ENCODE assay signal across 9 mouse cellular contexts in genomic region chr15:80707088-80707487, GRCm38 (mm10). TPM values are rescaled to one million over a fixed set of nuclear protein-coding genes. Genes with fewer than 3 reads are reported as not detected.
DNase-seq lines count a peak whose midpoint lies in the region; ATAC-seq and TF ChIP-seq lines count a peak whose summit lies in the region.
"Had no signal": no experiment of that assay in that cellular context is flagged by ENCODE, and none has a peak within 500 bp of the region (broad histone marks: within the 10 kb centered on the region; RNA-seq: fewer than 3 reads in every experiment).

No protein-coding gene starts in this region.

- TF ChIP-seq POLR2A in olfactory bulb, adult 2 months (IDR thresholded peaks at IDR 0.05; ENCODE audit: insufficient read depth, low read depth, low read length): no peak

- 0 out of 2 replicates have a peak overlapping the region, but pooled peaks have one; percentile 9 for H3K9ac ChIP-seq in forebrain, embryonic 14.5 days (ENCODE audit: low read length)
- H3K9ac ChIP-seq in hindbrain, embryonic 16.5 days (ENCODE audit: low read depth, low read length): no peak overlapping the region

- DNase-seq in MN1 (ENCODE audit: low spot score): peak; percentile 97
- peak; percentile 89 for DNase-seq in adrenal gland, adult 2 months
- peak; percentile 88 for DNase-seq in forebrain, embryonic 14.5 days (ENCODE audit: low spot score)
- peak; percentile 31 for DNase-seq in liver
- no peak for DNase-seq in thymus, adult 18-20 months

- H3K27me3 ChIP-seq in forebrain, embryonic 14.5 days (replicated peaks; ENCODE audit: control insufficient read depth, insufficient read depth, low read length): no peaks in the 10 kb centered on the region
- H3K27me3 ChIP-seq in hindbrain, embryonic 16.5 days (replicated peaks; ENCODE audit: control insufficient read depth, insufficient read depth, low read length): no peaks in the 10 kb centered on the region

- peaks cover 6% of the 10 kb centered on the region for H3K4me1 ChIP-seq in forebrain, embryonic 14.5 days (ENCODE audit: control insufficient read depth, insufficient read depth, low read length)
- peaks cover 17% of the 10 kb centered on the region for H3K4me1 ChIP-seq in hindbrain, embryonic 16.5 days (ENCODE audit: control insufficient read depth, insufficient read depth, low read depth, low read length)
- peaks cover 2% of the 10 kb centered on the region; the same call in 1 of the 2 replicates for H3K4me1 ChIP-seq in olfactory bulb, adult 2 months (ENCODE audit: control insufficient read depth, insufficient read depth, low read length)

- WGBS in forebrain, embryonic 14.5 days: 47% methylated on average over 8 of the region's 8 CpGs
- 32% methylated on average over 8 of the region's 8 CpGs for WGBS in hindbrain, embryonic 16.5 days
- WGBS in olfactory bulb, adult 2 months: 35% methylated on average over 8 of the region's 8 CpGs

- H3K4me3 ChIP-seq in forebrain, embryonic 14.5 days (ENCODE audit: low read depth, low read length): no peak overlapping the region
- no peak overlapping the region for H3K4me3 ChIP-seq in hindbrain, embryonic 16.5 days (ENCODE audit: low read length)
- H3K4me3 ChIP-seq in olfactory bulb, adult 2 months (ENCODE audit: insufficient read depth, low read depth, low read length): no peak overlapping the region

- peak overlapping the region; percentile 61 for H3K27ac ChIP-seq in forebrain, embryonic 14.5 days (ENCODE audit: low read depth, low read length)
- H3K27ac ChIP-seq in hindbrain, embryonic 16.5 days (ENCODE audit: low read depth, low read length): peak overlapping the region; percentile 85
- 0 out of 2 replicates have a peak overlapping the region, but pooled peaks have one; percentile 52 for H3K27ac ChIP-seq in olfactory bulb, adult 2 months (ENCODE audit: insufficient read depth, low read depth, low read length)

- no peaks in the 10 kb centered on the region for H3K9me3 ChIP-seq in forebrain, embryonic 14.5 days (replicated peaks; ENCODE audit: control insufficient read depth, low read length)
- H3K9me3 ChIP-seq in hindbrain, embryonic 16.5 days (ENCODE audit: control insufficient read depth, low read length): no peaks in the 10 kb centered on the region
- H3K9me3 ChIP-seq: megakaryocyte, embryonic 14.5 days had no signal

- no peaks in the 10 kb centered on the region for H3K36me3 ChIP-seq in forebrain, embryonic 14.5 days (ENCODE audit: control insufficient read depth, insufficient read depth, low read length)
- H3K36me3 ChIP-seq in hindbrain, embryonic 16.5 days (ENCODE audit: control insufficient read depth, insufficient read depth, low read length): no peaks in the 10 kb centered on the region

- TF ChIP-seq CTCF in olfactory bulb, adult 2 months (IDR thresholded peaks at IDR 0.05; ENCODE audit: insufficient read depth, low read depth, low read length): no peak

- peak overlapping the region; percentile 44; the same call in 1 of the 2 replicates for H3K4me2 ChIP-seq in forebrain, embryonic 14.5 days (ENCODE audit: low read length)
- peak overlapping the region; percentile 60; the same call in 1 of the 2 replicates for H3K4me2 ChIP-seq in hindbrain, embryonic 16.5 days (ENCODE audit: low read length)

- no peak for ATAC-seq in forebrain, embryonic 14.5 days
- peak; percentile 9 for ATAC-seq in hindbrain, embryonic 16.5 days

RNA-seq across cellular contexts. Expression of gene Tnrc6b, which starts 4.0 kb away (rescaled TPM):
- 10 to 100 TPM; 43.0 to 52.0 TPM for total RNA-seq in adrenal gland, adult 2 months (2021)
- 14.3 and 19.8 TPM in 2 replicates for polyA plus RNA-seq in adrenal gland, adult 2 months (2012; rRNA removed)
- polyA plus RNA-seq in forebrain, embryonic 14.5 days (2014; fragmentation: Nextera tagmentation; extraction: Ambion mirVana): 10.0 and 15.0 TPM in 2 replicates
- polyA plus RNA-seq in hindbrain, embryonic 16.5 days (2015; fragmentation: Nextera tagmentation; extraction: Ambion mirVana): 26.8 and 32.9 TPM in 2 replicates
- polyA plus RNA-seq in olfactory bulb, adult 2 months (2012; ENCODE audit: insufficient read depth, insufficient read length, low replicate concordance, missing spikeins): 47.5 and 1,135 TPM in 2 replicates

RNA-seq across cellular contexts. Expression of gene Fam83f, which starts 35.4 kb away (rescaled TPM):
- under 1 TPM; 0.12 to 0.35 TPM for total RNA-seq in adrenal gland, adult 2 months (2021)
- polyA plus RNA-seq in adrenal gland, adult 2 months (2012; rRNA removed): 0.06 and 0.08 TPM in 2 replicates
- polyA plus RNA-seq in forebrain, embryonic 14.5 days (2014; fragmentation: Nextera tagmentation; extraction: Ambion mirVana): not detected in 2 replicates
- 0.16 and 0.39 TPM in 2 replicates for polyA plus RNA-seq in hindbrain, embryonic 16.5 days (2015; fragmentation: Nextera tagmentation; extraction: Ambion mirVana)
- not detected in 2 replicates for polyA plus RNA-seq in olfactory bulb, adult 2 months (2012; ENCODE audit: insufficient read depth, insufficient read length, low replicate concordance, missing spikeins)
- total RNA-seq: common myeloid progenitor, adult 5-6 weeks had no signal

Comparison
In these comparisons a context has a peak if more than half of its experiments do, and no peak if none do; other contexts are left out.
1. DNase-seq: peak in MN1 (single experiment), adrenal gland, adult 2 months (single experiment), forebrain, embryonic 14.5 days (single experiment) and liver (single experiment); none in thymus, adult 18-20 months (0 of 2).
2. Peak in every context shown above with its lines, with median percentiles within 50 percentile points of each other: H3K27ac ChIP-seq.